Mouse (Mus musculus) heart, embryonic 16.5 days (tissue): ENCODE results near the gene Serbp1. TPM values are rescaled to one million over a fixed set of nuclear protein-coding genes. Genes with fewer than 3 reads are reported as not detected.

Source experiments
- ATAC-seq: fragments of 200-750 bp; cut with Nextera tagmentation; replicated peaks from 2 replicates; pipeline ENCODE4 v1.8.0; 2017; ENCODE audit warnings: moderate number of reproducible peaks; ENCODE audit not compliant: insufficient read depth, low FRiP score; ENCODE audit errors: extremely low read depth
- H3K27ac ChIP-seq: fragments of 300-500 bp; sonication (generic); 2 replicates; pipeline ENCODE4 v1.5.1; 2014; ENCODE audit warnings: mild to moderate bottlenecking, low read length, control low read depth, moderate library complexity
- H3K27me3 ChIP-seq: fragments of 300-500 bp; sonication (generic); 2 replicates; pipeline ENCODE4 v1.6.1; 2014; ENCODE audit warnings: low read length, mixed read lengths; ENCODE audit not compliant: control insufficient read depth, insufficient read depth
- H3K36me3 ChIP-seq: fragments of 300-500 bp; sonication (generic); 2 replicates; pipeline ENCODE4 v1.6.1; 2014; ENCODE audit not compliant: control insufficient read depth, insufficient read depth
- H3K4me1 ChIP-seq: fragments of 300-500 bp; sonication (generic); 2 replicates; pipeline ENCODE4 v1.6.1; 2014; ENCODE audit warnings: low read length, mixed read lengths; ENCODE audit not compliant: control insufficient read depth, insufficient read depth
- H3K4me2 ChIP-seq: fragments of 300-500 bp; sonication (generic); 2 replicates; pipeline ENCODE4 v1.6.1; 2014; ENCODE audit warnings: low read depth, mild to moderate bottlenecking, control low read depth, low read length
- H3K4me3 ChIP-seq: fragments of 300-500 bp; sonication (generic); 2 replicates; pipeline ENCODE4 v1.5.1; 2014; ENCODE audit warnings: mild to moderate bottlenecking, control low read depth, low read length
- H3K9ac ChIP-seq: fragments of 300-500 bp; sonication (generic); 2 replicates; pipeline ENCODE4 v1.6.1; 2014; ENCODE audit warnings: low read length, control low read depth
- H3K9me3 ChIP-seq: fragments of 300-500 bp; sonication (generic); replicated peaks from 2 replicates; pipeline ENCODE4 v1.6.1; 2016; ENCODE audit warnings: low read length; ENCODE audit not compliant: control insufficient read depth
- WGBS: fragments of 180-500 bp; shearing (Covaris S2); extraction: QIAGEN DNeasy Blood & Tissue Kit; methylation state at CpG from one replicate; pipeline ENCODE4 v1.1.7; 2014; 5-methylcytosine and 5-hydroxymethylcytosine counted together
- polyA plus RNA-seq: library from polyadenylated mRNA; unstranded; fragments of >200 nt; fragmentation: Nextera tagmentation; extraction: Ambion mirVana; gene quantifications from 2 replicates; pipeline ENCODE4 v1.2.1, GENCODE M21; 2015

The Serbp1 gene
- polyA plus RNA-seq, 1 experiment from 2014 or later: 331 TPM

GRCm38 (mm10) chr6:67300710-67301163 lies 62.8 kb downstream of the Serbp1 start:
- no peak for ATAC-seq
- peaks cover 17% of the 10 kb centered on the region for H3K4me1 ChIP-seq
- WGBS: 45% methylated on average over 6 of the region's 6 CpGs
- H3K9me3 ChIP-seq: no peaks in the 10 kb centered on the region
- H3K36me3 ChIP-seq: no peaks in the 10 kb centered on the region
- H3K9ac ChIP-seq: no peak overlapping the region
- no peaks in the 10 kb centered on the region for H3K27me3 ChIP-seq
- no peak overlapping the region for H3K4me3 ChIP-seq
- H3K4me2 ChIP-seq: peak overlapping the region; percentile 26; the same call in 1 of the 2 replicates
- peak overlapping the region; percentile 46; the same call in 1 of the 2 replicates for H3K27ac ChIP-seq

GRCm38 (mm10) chr6:67301230-67301629 lies 63.3 kb downstream of the Serbp1 start:
- no peak overlapping the region for H3K4me3 ChIP-seq
- no peak overlapping the region for H3K27ac ChIP-seq
- peaks cover 17% of the 10 kb centered on the region for H3K4me1 ChIP-seq
- no peaks in the 10 kb centered on the region for H3K27me3 ChIP-seq
- no peak overlapping the region for H3K4me2 ChIP-seq
- H3K36me3 ChIP-seq: no peaks in the 10 kb centered on the region
- H3K9me3 ChIP-seq: no peaks in the 10 kb centered on the region
- no peak for ATAC-seq
- 71% methylated on average over 3 of the region's 3 CpGs for WGBS
- no peak overlapping the region for H3K9ac ChIP-seq

- no peaks in the 10 kb centered on the region for H3K9me3 ChIP-seq
- H3K9ac ChIP-seq: no peak overlapping the region
- H3K4me1 ChIP-seq: peaks cover 17% of the 10 kb centered on the region
- no peaks in the 10 kb centered on the region for H3K27me3 ChIP-seq
- H3K36me3 ChIP-seq: no peaks in the 10 kb centered on the region
- 62% methylated on average over 4 of the region's 4 CpGs for WGBS
- ATAC-seq: no peak
- no peak overlapping the region for H3K4me3 ChIP-seq
- no peak overlapping the region for H3K27ac ChIP-seq
- H3K4me2 ChIP-seq: no peak overlapping the region
These were observed 64.5 kb downstream of the Serbp1 start for GRCm38 (mm10) chr6:67302471-67302870.

GRCm38 (mm10) chr6:67303210-67303609 lies 65.2 kb downstream of the Serbp1 start:
- Histone ChIP-seq H3K4me3 (no peak overlapping the region), H3K9me3 (no peaks in the 10 kb centered on the region), H3K27me3 (no peaks in the 10 kb centered on the region), H3K36me3 (no peaks in the 10 kb centered on the region), H3K4me2 (no peak overlapping the region), H3K27ac (no peak overlapping the region; the same call in 1 of the 2 replicates), H3K9ac (no peak overlapping the region), H3K4me1 (peaks cover 17% of the 10 kb centered on the region)
- 70% methylated on average over 10 of the region's 10 CpGs for WGBS
- ATAC-seq: no peak

- WGBS: 72% methylated on average over 3 of the region's 3 CpGs
- H3K27ac ChIP-seq: no peak overlapping the region
- no peak overlapping the region for H3K4me3 ChIP-seq
- no peaks in the 10 kb centered on the region for H3K27me3 ChIP-seq
- H3K9ac ChIP-seq: no peak overlapping the region
- no peaks in the 10 kb centered on the region for H3K4me1 ChIP-seq
- no peak overlapping the region for H3K4me2 ChIP-seq
- ATAC-seq: no peak
- H3K36me3 ChIP-seq: no peaks in the 10 kb centered on the region
- H3K9me3 ChIP-seq: no peaks in the 10 kb centered on the region
These were observed 71.0 kb downstream of the Serbp1 start for GRCm38 (mm10) chr6:67308994-67309393.

- H3K36me3 ChIP-seq: no peaks in the 10 kb centered on the region
- H3K27ac ChIP-seq: no peak overlapping the region
- no peaks in the 10 kb centered on the region for H3K9me3 ChIP-seq
- 74% methylated on average over 3 of the region's 3 CpGs for WGBS
- no peaks in the 10 kb centered on the region for H3K27me3 ChIP-seq
- ATAC-seq: no peak
- H3K4me3 ChIP-seq: no peak overlapping the region
- no peak overlapping the region for H3K4me2 ChIP-seq
- H3K9ac ChIP-seq: no peak overlapping the region
- H3K4me1 ChIP-seq: no peaks in the 10 kb centered on the region
These were observed 71.8 kb downstream of the Serbp1 start for GRCm38 (mm10) chr6:67309752-67310151.

- peaks cover 3% of the 10 kb centered on the region; the same call in 1 of the 2 replicates for H3K4me1 ChIP-seq
- H3K4me2 ChIP-seq: no peak overlapping the region
- H3K9ac ChIP-seq: no peak overlapping the region
- H3K27ac ChIP-seq: no peak overlapping the region
- ATAC-seq: no peak
- no peaks in the 10 kb centered on the region for H3K9me3 ChIP-seq
- H3K27me3 ChIP-seq: no peaks in the 10 kb centered on the region
- H3K36me3 ChIP-seq: no peaks in the 10 kb centered on the region
- 90% methylated on average over 1 of the region's 1 CpGs for WGBS
- no peak overlapping the region for H3K4me3 ChIP-seq
These were observed 76.7 kb downstream of the Serbp1 start for GRCm38 (mm10) chr6:67314697-67315096.

- ATAC-seq: no peak
- Histone ChIP-seq H3K27ac (no peak overlapping the region), H3K4me3 (no peak overlapping the region), H3K36me3 (no peaks in the 10 kb centered on the region), H3K27me3 (no peaks in the 10 kb centered on the region), H3K9ac (no peak overlapping the region), H3K4me1 (peaks cover 3% of the 10 kb centered on the region; the same call in 1 of the 2 replicates), H3K4me2 (no peak overlapping the region), H3K9me3 (no peaks in the 10 kb centered on the region)
- 65% methylated on average over 5 of the region's 5 CpGs for WGBS
These were observed 79.1 kb downstream of the Serbp1 start for GRCm38 (mm10) chr6:67317068-67317467.

GRCm38 (mm10) chr6:67317827-67318338 lies 79.9 kb downstream of the Serbp1 start:
- Histone ChIP-seq H3K36me3 (no peaks in the 10 kb centered on the region), H3K27me3 (no peaks in the 10 kb centered on the region), H3K4me2 (no peak overlapping the region), H3K9me3 (no peaks in the 10 kb centered on the region), H3K4me1 (peaks cover 3% of the 10 kb centered on the region; the same call in 1 of the 2 replicates), H3K4me3 (no peak overlapping the region), H3K27ac (no peak overlapping the region), H3K9ac (no peak overlapping the region)
- no peak for ATAC-seq
- WGBS: 78% methylated on average over 8 of the region's 8 CpGs
